Mouse (Mus musculus) kidney, embryonic 14.5 days (tissue): ENCODE data around the gene Itpr2. TPM values are rescaled to one million over a fixed set of nuclear protein-coding genes. Genes with fewer than 3 reads are reported as not detected.

Source experiments
- ATAC-seq: fragments of 200-750 bp; cut with Nextera tagmentation; 2 replicates; pipeline ENCODE4 v1.8.0; 2017; ENCODE audit warnings: moderate number of reproducible peaks, mild to moderate bottlenecking, moderate TSS enrichment, moderate library complexity; ENCODE audit not compliant: low FRiP score, low TSS enrichment
- H3K27ac ChIP-seq: fragments of 300-500 bp; sonication (generic); 2 replicates; pipeline ENCODE4 v1.5.1; 2014; ENCODE audit warnings: low read depth, mild to moderate bottlenecking, low read length, moderate library complexity, mixed read lengths
- H3K27me3 ChIP-seq: fragments of 300-500 bp; sonication (generic); 2 replicates; pipeline ENCODE4 v1.6.1; 2014; ENCODE audit warnings: mild to moderate bottlenecking, low read length; ENCODE audit not compliant: control insufficient read depth, insufficient read depth
- H3K36me3 ChIP-seq: fragments of 300-500 bp; sonication (generic); 2 replicates; pipeline ENCODE4 v1.6.1; 2014; ENCODE audit warnings: low read length, mixed read lengths; ENCODE audit not compliant: control insufficient read depth, insufficient read depth
- H3K4me1 ChIP-seq: fragments of 300-500 bp; sonication (generic); 2 replicates; pipeline ENCODE4 v1.6.1; 2014; ENCODE audit warnings: low read length, mixed read lengths; ENCODE audit not compliant: control insufficient read depth, insufficient read depth
- H3K4me2 ChIP-seq: fragments of 300-500 bp; sonication (generic); replicated peaks from 2 replicates; pipeline ENCODE4 v1.6.1; 2014; ENCODE audit warnings: low read depth, mild to moderate bottlenecking, low read length
- H3K4me3 ChIP-seq: fragments of 300-500 bp; sonication (generic); 2 replicates; pipeline ENCODE4 v1.5.1; 2014; ENCODE audit warnings: mild to moderate bottlenecking, low read length
- H3K9ac ChIP-seq: fragments of 300-500 bp; sonication (generic); 2 replicates; pipeline ENCODE4 v1.6.1; 2014; ENCODE audit warnings: low read depth, mild to moderate bottlenecking, low read length, moderate library complexity
- H3K9me3 ChIP-seq: fragments of 300-500 bp; sonication (generic); 2 replicates; pipeline ENCODE4 v1.6.1; 2016; ENCODE audit warnings: low read length; ENCODE audit not compliant: control insufficient read depth
- WGBS: fragments of 180-500 bp; shearing (Covaris S2); extraction: QIAGEN DNeasy Blood & Tissue Kit; methylation state at CpG from one replicate; pipeline ENCODE4 v1.1.7; 2014; 5-methylcytosine and 5-hydroxymethylcytosine counted together
- polyA plus RNA-seq: library from polyadenylated mRNA; unstranded; fragments of >200 nt; fragmentation: Nextera tagmentation; extraction: Ambion mirVana; gene quantifications from 2 replicates; pipeline ENCODE4 v1.2.1, GENCODE M21; 2014

The Itpr2 gene
- polyA plus RNA-seq, 1 experiment from 2014 or later, result 12.7 TPM

- Histone ChIP-seq H3K27me3 (no peaks in the 10 kb centered on the region), H3K4me3 (no peak overlapping the region), H3K4me2 (no peak overlapping the region), H3K9ac (no peak overlapping the region), H3K9me3 (no peaks in the 10 kb centered on the region), H3K27ac (no peak overlapping the region), H3K4me1 (no peaks in the 10 kb centered on the region), H3K36me3 (no peaks in the 10 kb centered on the region)
- 45% methylated on average over 7 of the region's 7 CpGs for WGBS
- ATAC-seq, result no peak
Observed at GRCm38 (mm10) chr6:146129066-146129465, 373.0 kb downstream of the Itpr2 start.

- no peaks in the 10 kb centered on the region for H3K4me1 ChIP-seq
- H3K9me3 ChIP-seq, result no peaks in the 10 kb centered on the region
- H3K9ac ChIP-seq, result no peak overlapping the region
- ATAC-seq, result no peak
- no peaks in the 10 kb centered on the region for H3K27me3 ChIP-seq
- 81% methylated on average over 12 of the region's 12 CpGs for WGBS
- H3K36me3 ChIP-seq, result no peaks in the 10 kb centered on the region
- no peak overlapping the region for H3K4me3 ChIP-seq
- no peak overlapping the region for H3K4me2 ChIP-seq
- no peak overlapping the region for H3K27ac ChIP-seq
Observed at GRCm38 (mm10) chr6:146126823-146127681, 375.0 kb downstream of the Itpr2 start.

GRCm38 (mm10) chr6:146125621-146126020 is 376.4 kb downstream of the Itpr2 start:
- 95% methylated on average over 1 of the region's 1 CpGs for WGBS
- no peaks in the 10 kb centered on the region for H3K36me3 ChIP-seq
- no peak overlapping the region for H3K4me2 ChIP-seq
- H3K27ac ChIP-seq, result no peak overlapping the region
- no peak overlapping the region for H3K9ac ChIP-seq
- H3K4me3 ChIP-seq, result no peak overlapping the region
- no peaks in the 10 kb centered on the region for H3K9me3 ChIP-seq
- no peaks in the 10 kb centered on the region for H3K4me1 ChIP-seq
- ATAC-seq, result no peak
- H3K27me3 ChIP-seq, result no peaks in the 10 kb centered on the region

GRCm38 (mm10) chr6:146124479-146124878 is 377.5 kb downstream of the Itpr2 start:
- Histone ChIP-seq H3K36me3 (no peaks in the 10 kb centered on the region), H3K9ac (no peak overlapping the region), H3K27me3 (no peaks in the 10 kb centered on the region), H3K4me1 (no peaks in the 10 kb centered on the region), H3K9me3 (no peaks in the 10 kb centered on the region), H3K27ac (no peak overlapping the region), H3K4me3 (no peak overlapping the region), H3K4me2 (no peak overlapping the region)
- no peak for ATAC-seq
- 80% methylated on average over 3 of the region's 3 CpGs for WGBS

- Histone ChIP-seq H3K4me3 (no peak overlapping the region), H3K9me3 (no peaks in the 10 kb centered on the region), H3K4me1 (no peaks in the 10 kb centered on the region), H3K36me3 (no peaks in the 10 kb centered on the region), H3K9ac (no peak overlapping the region), H3K4me2 (no peak overlapping the region), H3K27me3 (no peaks in the 10 kb centered on the region), H3K27ac (no peak overlapping the region)
- no peak for ATAC-seq
- WGBS, result 92% methylated on average over 4 of the region's 4 CpGs
Observed at GRCm38 (mm10) chr6:146123656-146124055, 378.4 kb downstream of the Itpr2 start.

- H3K4me3 ChIP-seq, result no peak overlapping the region
- H3K27ac ChIP-seq, result no peak overlapping the region
- WGBS, result 90% methylated on average over 6 of the region's 6 CpGs
- no peaks in the 10 kb centered on the region for H3K4me1 ChIP-seq
- H3K9me3 ChIP-seq, result no peaks in the 10 kb centered on the region
- H3K9ac ChIP-seq, result no peak overlapping the region
- H3K4me2 ChIP-seq, result no peak overlapping the region
- H3K27me3 ChIP-seq, result no peaks in the 10 kb centered on the region
- ATAC-seq, result no peak
- H3K36me3 ChIP-seq, result no peaks in the 10 kb centered on the region
Observed at GRCm38 (mm10) chr6:146120172-146120571, 381.9 kb downstream of the Itpr2 start.

- Histone ChIP-seq H3K9ac (no peak overlapping the region), H3K4me3 (no peak overlapping the region), H3K4me2 (no peak overlapping the region), H3K36me3 (no peaks in the 10 kb centered on the region), H3K4me1 (peaks cover 4% of the 10 kb centered on the region; the same call in 1 of the 2 replicates), H3K27me3 (no peaks in the 10 kb centered on the region), H3K9me3 (no peaks in the 10 kb centered on the region), H3K27ac (no peak overlapping the region)
- WGBS, result 26% methylated on average over 12 of the region's 12 CpGs
- ATAC-seq, result no peak
Observed at GRCm38 (mm10) chr6:146114731-146115302, 387.2 kb downstream of the Itpr2 start.

- Histone ChIP-seq H3K27me3 (no peaks in the 10 kb centered on the region), H3K9me3 (no peaks in the 10 kb centered on the region), H3K36me3 (no peaks in the 10 kb centered on the region), H3K27ac (no peak overlapping the region), H3K9ac (no peak overlapping the region), H3K4me3 (no peak overlapping the region), H3K4me2 (no peak overlapping the region), H3K4me1 (peaks cover 4% of the 10 kb centered on the region; the same call in 1 of the 2 replicates)
- WGBS, result 82% methylated on average over 3 of the region's 3 CpGs
- no peak for ATAC-seq
Observed at GRCm38 (mm10) chr6:146114071-146114470, 388.0 kb downstream of the Itpr2 start.

- no peak for ATAC-seq
- Histone ChIP-seq H3K9ac (no peak overlapping the region), H3K27ac (no peak overlapping the region), H3K27me3 (no peaks in the 10 kb centered on the region), H3K4me2 (no peak overlapping the region), H3K4me3 (no peak overlapping the region), H3K4me1 (peaks cover 4% of the 10 kb centered on the region; the same call in 1 of the 2 replicates), H3K9me3 (no peaks in the 10 kb centered on the region), H3K36me3 (no peaks in the 10 kb centered on the region)
- 88% methylated on average over 4 of the region's 4 CpGs for WGBS
Observed at GRCm38 (mm10) chr6:146113085-146113484, 388.9 kb downstream of the Itpr2 start.
